Mouse (Mus musculus): ENCODE data around the gene Pip4k2a. TPM values are rescaled to one million over a fixed set of nuclear protein-coding genes. Genes with fewer than 3 reads are reported as not detected.

The Pip4k2a gene
- polyA plus RNA-seq, 1 experiment from 2014 or later, result 8.3 TPM

DNA sequence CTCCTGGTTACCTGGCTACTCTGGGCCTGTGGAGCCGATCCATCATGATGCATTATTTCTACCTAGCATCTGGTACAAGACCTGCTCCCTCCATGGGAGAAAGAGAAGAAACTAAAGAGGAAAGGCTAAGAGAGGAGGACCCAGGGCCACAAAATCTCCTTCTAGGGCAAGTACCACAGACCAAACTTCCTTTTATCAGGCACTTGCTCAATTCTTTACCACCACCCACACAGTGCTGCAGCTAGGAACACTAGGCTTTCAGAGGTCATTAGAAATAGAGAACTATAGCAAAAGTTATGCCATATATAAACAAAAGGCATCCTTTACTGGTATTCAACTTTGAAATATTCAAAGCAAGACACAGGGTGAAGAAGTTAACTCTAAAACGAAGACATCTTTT lies 21.8 kb downstream of the Pip4k2a start:
- ATAC-seq, result no peak
- H3K9ac ChIP-seq, result no peak overlapping the region
- peaks cover 9% of the 10 kb centered on the region for H3K9me3 ChIP-seq (replicated peaks)
- H3K4me1 ChIP-seq, result no peaks in the 10 kb centered on the region
- H3K27me3 ChIP-seq, result no peaks in the 10 kb centered on the region
- H3K4me2 ChIP-seq, result no peak overlapping the region
- H3K27ac ChIP-seq, result no peak overlapping the region
- H3K36me3 ChIP-seq (ENCODE audit: poor library complexity, severe bottlenecking), result no peaks in the 10 kb centered on the region
- WGBS, result 88% methylated on average over 2 of the region's 2 CpGs
- no peak overlapping the region for H3K4me3 ChIP-seq

- Histone ChIP-seq H3K4me3 (no peak overlapping the region), H3K4me2 (no peak overlapping the region), H3K27ac (no peak overlapping the region), H3K27me3 (no peaks in the 10 kb centered on the region), H3K9ac (no peak overlapping the region), H3K4me1 (no peaks in the 10 kb centered on the region), H3K36me3 (ENCODE audit: poor library complexity, severe bottlenecking) (no peaks in the 10 kb centered on the region), H3K9me3 (replicated peaks) (peaks cover 9% of the 10 kb centered on the region)
- ATAC-seq, result no peak
- 59% methylated on average over 4 of the region's 4 CpGs for WGBS
Observed at GRCm38 (mm10) chr2:18974882-18975645, 22.9 kb downstream of the Pip4k2a start.

GRCm38 (mm10) chr2:18971564-18971963 lies 26.4 kb downstream of the Pip4k2a start:
- peaks cover 9% of the 10 kb centered on the region for H3K9me3 ChIP-seq (replicated peaks)
- WGBS, result 93% methylated on average over 3 of the region's 3 CpGs
- H3K4me3 ChIP-seq, result no peak overlapping the region
- no peak overlapping the region for H3K9ac ChIP-seq
- no peak for ATAC-seq
- H3K4me2 ChIP-seq, result no peak overlapping the region
- no peak overlapping the region for H3K27ac ChIP-seq
- H3K36me3 ChIP-seq (ENCODE audit: poor library complexity, severe bottlenecking), result no peaks in the 10 kb centered on the region
- H3K4me1 ChIP-seq, result no peaks in the 10 kb centered on the region
- H3K27me3 ChIP-seq, result no peaks in the 10 kb centered on the region

- no peak overlapping the region for H3K4me2 ChIP-seq
- no peaks in the 10 kb centered on the region for H3K4me1 ChIP-seq
- H3K27me3 ChIP-seq, result no peaks in the 10 kb centered on the region
- no peak overlapping the region for H3K27ac ChIP-seq
- no peak overlapping the region for H3K4me3 ChIP-seq
- ATAC-seq, result no peak
- WGBS, result 89% methylated on average over 2 of the region's 2 CpGs
- H3K9ac ChIP-seq, result no peak overlapping the region
- peaks cover 9% of the 10 kb centered on the region for H3K9me3 ChIP-seq (replicated peaks)
- H3K36me3 ChIP-seq (ENCODE audit: poor library complexity, severe bottlenecking), result no peaks in the 10 kb centered on the region
Observed at GRCm38 (mm10) chr2:18970461-18970860, 27.5 kb downstream of the Pip4k2a start.

DNA sequence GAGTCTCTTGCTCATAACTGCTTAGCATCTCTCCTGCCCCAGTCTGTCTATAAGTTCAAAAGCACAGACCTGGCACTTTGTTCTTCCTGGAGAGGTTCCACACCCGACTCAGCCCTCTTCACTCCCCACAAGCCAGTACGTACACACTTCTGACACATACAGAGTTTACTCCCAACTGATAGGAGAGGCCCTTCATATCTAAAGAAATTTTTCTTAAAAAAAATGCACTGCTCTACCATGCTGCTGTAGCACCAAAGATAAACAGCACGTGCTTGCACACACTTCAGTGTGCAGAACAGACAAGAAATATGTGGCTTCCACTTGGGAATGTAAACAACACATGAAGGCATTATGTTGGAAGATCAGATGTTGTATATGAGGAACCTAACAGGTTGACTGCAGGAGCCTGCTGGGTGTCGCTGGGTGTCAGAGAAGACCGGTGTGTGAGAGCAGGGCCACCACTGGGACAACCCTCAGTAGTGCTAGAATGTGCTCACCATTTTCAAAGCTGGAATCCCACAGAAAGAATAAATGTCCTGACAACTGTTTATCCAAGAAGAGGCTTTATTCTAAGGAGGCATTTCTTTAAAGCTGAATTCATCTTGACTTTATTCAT lies 28.8 kb downstream of the Pip4k2a start:
- WGBS, result 84% methylated on average over 5 of the region's 5 CpGs

GRCm38 (mm10) chr2:18967451-18968063 lies 30.4 kb downstream of the Pip4k2a start:
- Histone ChIP-seq H3K4me3 (no peak overlapping the region), H3K4me2 (no peak overlapping the region), H3K36me3 (ENCODE audit: poor library complexity, severe bottlenecking) (no peaks in the 10 kb centered on the region), H3K27me3 (no peaks in the 10 kb centered on the region), H3K9ac (no peak overlapping the region), H3K27ac (no peak overlapping the region), H3K9me3 (replicated peaks) (peaks cover 2% of the 10 kb centered on the region), H3K4me1 (no peaks in the 10 kb centered on the region)
- WGBS, result 94% methylated on average over 5 of the region's 5 CpGs
- ATAC-seq, result no peak

More for the DNA sequence above, 28.8 kb downstream of the Pip4k2a start:
- ATAC-seq, result no peak
- H3K4me2 ChIP-seq, result no peak overlapping the region
- no peak overlapping the region for H3K9ac ChIP-seq
- H3K27me3 ChIP-seq, result no peaks in the 10 kb centered on the region
- no peaks in the 10 kb centered on the region for H3K36me3 ChIP-seq (ENCODE audit: poor library complexity, severe bottlenecking)
- H3K4me3 ChIP-seq, result no peak overlapping the region
- peaks cover 9% of the 10 kb centered on the region for H3K9me3 ChIP-seq (replicated peaks)
- H3K4me1 ChIP-seq, result no peaks in the 10 kb centered on the region
- H3K27ac ChIP-seq, result no peak overlapping the region

DNA sequence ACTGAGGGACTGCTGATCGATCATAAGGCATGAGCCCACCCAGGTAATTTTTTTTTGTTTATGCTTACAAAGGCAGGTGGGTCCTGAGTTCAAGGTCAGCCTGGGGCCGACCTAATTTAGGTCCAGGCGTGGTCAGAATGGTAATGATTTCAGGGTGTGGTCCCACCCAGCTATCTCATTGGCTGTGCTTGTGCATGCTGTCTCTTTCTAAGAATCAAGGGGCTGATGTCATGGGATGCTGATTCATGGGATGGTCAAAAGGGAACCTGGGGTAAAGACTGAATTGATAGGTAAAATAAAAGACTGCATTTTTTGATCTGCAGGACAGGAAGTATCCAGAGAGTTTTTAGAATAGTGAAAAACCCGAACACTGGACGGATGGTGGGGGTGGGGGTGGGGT lies 31.4 kb downstream of the Pip4k2a start:
- 88% methylated on average over 5 of the region's 5 CpGs for WGBS

DNA sequence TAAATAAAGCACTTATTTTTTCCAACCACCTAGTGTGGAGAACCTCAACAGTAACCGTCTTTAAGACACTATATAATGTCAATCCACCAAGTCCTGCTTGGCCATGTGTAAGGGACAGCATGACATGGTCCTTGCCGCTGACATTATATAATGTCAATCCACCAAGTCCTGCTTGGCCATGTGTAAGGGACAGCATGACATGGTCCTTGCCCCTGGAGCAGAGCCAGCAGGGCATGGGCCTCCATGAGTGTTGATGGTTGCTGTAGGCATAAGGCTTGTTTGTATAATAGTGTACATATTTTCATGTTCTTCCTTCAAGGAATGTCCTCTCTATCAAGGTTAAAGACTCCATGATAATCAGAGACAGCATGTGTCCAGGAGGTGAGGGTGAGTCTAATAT lies 32.0 kb downstream of the Pip4k2a start:
- no peak overlapping the region for H3K4me2 ChIP-seq
- no peaks in the 10 kb centered on the region for H3K4me1 ChIP-seq
- H3K9ac ChIP-seq, result no peak overlapping the region
- WGBS, result 94% methylated on average over 2 of the region's 2 CpGs
- no peaks in the 10 kb centered on the region for H3K36me3 ChIP-seq (ENCODE audit: poor library complexity, severe bottlenecking)
- no peak for ATAC-seq
- H3K4me3 ChIP-seq, result no peak overlapping the region
- H3K27me3 ChIP-seq, result no peaks in the 10 kb centered on the region
- no peak overlapping the region for H3K27ac ChIP-seq
- H3K9me3 ChIP-seq (replicated peaks), result no peaks in the 10 kb centered on the region

More for the DNA sequence above, 31.4 kb downstream of the Pip4k2a start:
- H3K27ac ChIP-seq, result no peak overlapping the region
- no peaks in the 10 kb centered on the region for H3K27me3 ChIP-seq
- no peaks in the 10 kb centered on the region for H3K36me3 ChIP-seq (ENCODE audit: poor library complexity, severe bottlenecking)
- no peak overlapping the region for H3K4me3 ChIP-seq
- ATAC-seq, result no peak
- H3K9ac ChIP-seq, result no peak overlapping the region
- no peaks in the 10 kb centered on the region for H3K4me1 ChIP-seq
- H3K4me2 ChIP-seq, result no peak overlapping the region
- H3K9me3 ChIP-seq (replicated peaks), result no peaks in the 10 kb centered on the region

GRCm38 (mm10) chr2:18965108-18965507 lies 32.8 kb downstream of the Pip4k2a start:
- 77% methylated on average over 3 of the region's 3 CpGs for WGBS
- H3K9me3 ChIP-seq (replicated peaks), result no peaks in the 10 kb centered on the region
- ATAC-seq, result no peak
- no peak overlapping the region for H3K27ac ChIP-seq
- no peak overlapping the region for H3K9ac ChIP-seq
- H3K4me1 ChIP-seq, result 0 out of 2 replicates have a peak, but pooled peaks cover 6% of the 10 kb centered on the region
- H3K4me3 ChIP-seq, result no peak overlapping the region
- H3K27me3 ChIP-seq, result no peaks in the 10 kb centered on the region
- H3K4me2 ChIP-seq, result no peak overlapping the region
- H3K36me3 ChIP-seq (ENCODE audit: poor library complexity, severe bottlenecking), result no peaks in the 10 kb centered on the region

- Histone ChIP-seq H3K4me1 (0 out of 2 replicates have a peak, but pooled peaks cover 6% of the 10 kb centered on the region), H3K27me3 (no peaks in the 10 kb centered on the region)
- 84% methylated on average over 13 of the region's 13 CpGs for WGBS
Observed at GRCm38 (mm10) chr2:18963286-18964040, 34.5 kb downstream of the Pip4k2a start.

DNA sequence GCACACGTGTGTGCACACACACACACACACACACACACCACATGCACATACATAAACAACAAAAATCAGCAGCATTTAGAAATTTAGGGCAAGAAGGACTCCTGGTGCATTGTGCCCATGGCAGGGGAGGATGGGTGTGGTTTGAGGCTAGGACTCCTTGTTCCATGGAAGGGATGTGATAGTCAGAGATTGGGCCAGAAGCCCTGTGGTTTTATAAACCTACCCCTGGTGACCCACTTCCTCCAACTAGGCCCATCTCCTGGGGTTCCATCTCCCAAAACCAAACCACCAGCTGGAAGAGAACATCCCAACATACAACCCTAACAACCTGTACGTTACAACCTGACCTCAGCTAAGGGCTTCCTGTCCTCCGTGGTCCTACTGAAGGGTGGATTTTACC lies 35.4 kb downstream of the Pip4k2a start:
- no peak overlapping the region for H3K27ac ChIP-seq
- H3K4me3 ChIP-seq, result no peak overlapping the region
- H3K27me3 ChIP-seq, result no peaks in the 10 kb centered on the region
- H3K36me3 ChIP-seq (ENCODE audit: poor library complexity, severe bottlenecking), result no peaks in the 10 kb centered on the region
- 81% methylated on average over 3 of the region's 3 CpGs for WGBS
- no peak overlapping the region for H3K4me2 ChIP-seq
- H3K9me3 ChIP-seq (replicated peaks), result no peaks in the 10 kb centered on the region
- ATAC-seq, result no peak
- H3K4me1 ChIP-seq, result 0 out of 2 replicates have a peak, but pooled peaks cover 6% of the 10 kb centered on the region
- H3K9ac ChIP-seq, result no peak overlapping the region

More at GRCm38 (mm10) chr2:18963286-18964040, 34.5 kb downstream of the Pip4k2a start:
- Histone ChIP-seq H3K9ac (no peak overlapping the region), H3K9me3 (replicated peaks) (no peaks in the 10 kb centered on the region), H3K36me3 (ENCODE audit: poor library complexity, severe bottlenecking) (no peaks in the 10 kb centered on the region), H3K27ac (no peak overlapping the region), H3K4me2 (no peak overlapping the region), H3K4me3 (no peak overlapping the region)
- ATAC-seq, result 0 out of 2 replicates have a peak, but pooled peaks have one; percentile 13
